Mouse (Mus musculus) T-helper 2 cell (primary cell): ENCODE measurements around the gene Gm12666.
"Not testable (repeated sequence)": the region's sequence is repeated elsewhere in the genome, so short reads cannot be mapped to it uniquely, and the experiment has no call there.

Experiments
- in situ Hi-C: fragments of 300-600 bp; cut with MboI, MseI; formaldehyde crosslinking; loops from one replicate; pipeline ENCODE4 v1.15.1; 2025; ENCODE audit warnings: high pct_unique_total_duplicates

The Gm12666 gene

GRCm38 (mm10) chr4:92191649-92192048 lies at the start of gene Gm12666:
TSS of gene Gm12666 (minus strand) at chr4:92191749.
- in situ Hi-C loops = not testable (repeated sequence)

GRCm38 (mm10) chr4:92226326-92226725 lies 34.8 kb upstream of the Gm12666 start:
- in situ Hi-C loops = no loop called here

- in situ Hi-C loops = no loop called here
Observed at GRCm38 (mm10) chr4:92216286-92216685, 24.7 kb upstream of the Gm12666 start.

GRCm38 (mm10) chr4:92152646-92153045 lies 38.9 kb downstream of the Gm12666 start:
- in situ Hi-C loops = no loop called here

GRCm38 (mm10) chr4:92147134-92147533 lies 44.4 kb downstream of the Gm12666 start, which contains the start of gene Izumo3:
TSS of gene Izumo3 (minus strand) at chr4:92147234.
- in situ Hi-C loops = no loop called here
